22 mouse cellular contexts compared by ENCODE assay signal in genomic region chr6:120594463-120594862, GRCm38 (mm10).
DNase-seq lines count a peak whose midpoint lies in the region; ATAC-seq lines count a peak whose summit lies in the region.
"Had no signal": no experiment of that assay in that cellular context is flagged by ENCODE, and none has a peak within 500 bp of the region (broad histone marks: within the 10 kb centered on the region; RNA-seq: fewer than 3 reads in every experiment).

No protein-coding gene starts in this region.

- H3K9me3 ChIP-seq in limb, embryonic 10.5 days (replicated peaks) = no peaks in the 10 kb centered on the region
- H3K9me3 ChIP-seq: G1E had no signal

- H3K4me3 ChIP-seq in limb, embryonic 10.5 days = no peak overlapping the region

- WGBS in limb, embryonic 10.5 days = 93% methylated on average over 8 of the region's 8 CpGs

- H3K36me3 ChIP-seq in limb, embryonic 10.5 days = no peaks in the 10 kb centered on the region
- H3K36me3 ChIP-seq: G1E had no signal

- peak; percentile 75 for DNase-seq in heart, adult 11 months
- no peak for DNase-seq in heart, postnatal 4 days
- DNase-seq in 416B (ENCODE audit: low read depth) = peak; percentile 38
- DNase-seq in limb, embryonic 10.5 days (ENCODE audit: low spot score) = no peak
- no peak for DNase-seq in right cerebral cortex, adult 18-20 months
- DNase-seq: adrenal gland, adult 2 months; adrenal gland, adult 8-10 months; adrenal gland, postnatal 10 days; adrenal gland, postnatal 14 days; adrenal gland, postnatal 25 days; adrenal gland, postnatal 36 days; B cell, adult 2 months; cerebellum, adult 11 months; cerebellum, adult 11-12 months; cerebellum, adult 18-20 months; cerebellum, adult 2 months; cerebellum, adult 8-10 months had no signal

- H3K27ac ChIP-seq in limb, embryonic 10.5 days = peak overlapping the region; percentile 40; the same call in 1 of the 2 replicates

- ATAC-seq in CD4-positive, CD25-positive, alpha-beta regulatory T cell, adult 4 months = no peak
- ATAC-seq: activated CD4-positive, CD25-positive, alpha-beta regulatory T cell, adult 4 months; Patski had no signal

- peaks cover 41% of the 10 kb centered on the region for H3K4me1 ChIP-seq in limb, embryonic 10.5 days

- no peaks in the 10 kb centered on the region for H3K27me3 ChIP-seq in limb, embryonic 10.5 days (ENCODE audit: low read depth, poor library complexity, severe bottlenecking)
- H3K27me3 ChIP-seq: CH12.LX, Patski had no signal

Comparison
In these comparisons a context has a peak if more than half of its experiments do, and no peak if none do; other contexts are left out.
1. DNase-seq: peak in heart, adult 11 months (single experiment) and 416B (single experiment); none in heart, postnatal 4 days (single experiment), limb, embryonic 10.5 days (single experiment) and right cerebral cortex, adult 18-20 months (single experiment).